Mouse (Mus musculus): ENCODE measurements at regions not wholly inside any gene's neighbourhood (a gene's known extent, or its start where the extent isn't known, plus 50 kb on each side); places are given as distances from the start of the nearest gene placed in this dataset.
A peak's percentile ranks its signal among the peaks of the same experiment; 100 is the strongest.
"Not testable (repeated sequence)": the region's sequence is repeated elsewhere in the genome, so short reads cannot be mapped to it uniquely, and the experiment has no call there.

GRCm38 (mm10) chr12:18207941-18208340 is 306.4 kb upstream of the 5730507C01Rik start:
- H3K9me3 ChIP-seq (replicated peaks); H3K36me3 ChIP-seq (replicated peaks); H3K4me3 ChIP-seq (ENCODE audit: low read depth, low read length); H3K27me3 ChIP-seq (ENCODE audit: insufficient read depth, low read length); ATAC-seq (ENCODE audit: extremely low read depth, insufficient number of reproducible peaks, low FRiP score, poor library complexity, severe bottlenecking); DNase-seq (ENCODE audit: low spot score); H3K4me1 ChIP-seq (ENCODE audit: insufficient read depth, low read depth, low read length): not testable (repeated sequence)

- peak; percentile 60 for ATAC-seq (ENCODE audit: extremely low read depth, insufficient number of reproducible peaks, low FRiP score, poor library complexity, severe bottlenecking)
- H3K4me3 ChIP-seq (ENCODE audit: low read depth, low read length); H3K4me1 ChIP-seq (ENCODE audit: insufficient read depth, low read depth, low read length); H3K36me3 ChIP-seq (replicated peaks); H3K27me3 ChIP-seq (ENCODE audit: insufficient read depth, low read length); DNase-seq (ENCODE audit: low spot score): not testable (repeated sequence)
- peaks cover 14% of the 10 kb centered on the region for H3K9me3 ChIP-seq (replicated peaks)
Observed at GRCm38 (mm10) chr12:18216432-18216926, 297.8 kb upstream of the 5730507C01Rik start.

- DNase-seq (ENCODE audit: low spot score): no peak
- Histone ChIP-seq H3K4me1 (ENCODE audit: insufficient read depth, low read depth, low read length) (no peaks in the 10 kb centered on the region), H3K27me3 (ENCODE audit: insufficient read depth, low read length) (no peaks in the 10 kb centered on the region), H3K36me3 (replicated peaks) (no peaks in the 10 kb centered on the region), H3K9me3 (replicated peaks) (peaks cover 55% of the 10 kb centered on the region), H3K4me3 (ENCODE audit: low read depth, low read length) (no peak overlapping the region)
- no peak for TF ChIP-seq GATA1 (IDR thresholded peaks at IDR 0.05; ENCODE audit: borderline replicate concordance, low read length)
- no peak for TF ChIP-seq TAL1 (conservative IDR thresholded peaks at IDR 0.05; ENCODE audit: low read depth, low read length)
- no peak for TF ChIP-seq POLR2AphosphoS5 (IDR thresholded peaks at IDR 0.05; ENCODE audit: insufficient replicate concordance, low read depth, low read length)
- no peak for TF ChIP-seq CTCF (IDR thresholded peaks at IDR 0.05; ENCODE audit: low read depth, low read length)
- TF ChIP-seq GATA2 (IDR thresholded peaks at IDR 0.05; ENCODE audit: borderline replicate concordance, low read depth, low read length): no peak
- ATAC-seq (ENCODE audit: extremely low read depth, insufficient number of reproducible peaks, low FRiP score, poor library complexity, severe bottlenecking): no peak
Observed at GRCm38 (mm10) chr12:18224516-18224915, 289.8 kb upstream of the 5730507C01Rik start.

- ATAC-seq (ENCODE audit: extremely low read depth, insufficient number of reproducible peaks, low FRiP score, poor library complexity, severe bottlenecking): no peak
- H3K4me3 ChIP-seq (ENCODE audit: low read depth, low read length): no peak overlapping the region
- H3K36me3 ChIP-seq (replicated peaks): no peaks in the 10 kb centered on the region
- no peaks in the 10 kb centered on the region for H3K27me3 ChIP-seq (ENCODE audit: insufficient read depth, low read length)
- DNase-seq (ENCODE audit: low spot score): no peak
- no peaks in the 10 kb centered on the region for H3K4me1 ChIP-seq (ENCODE audit: insufficient read depth, low read depth, low read length)
- no peak for TF ChIP-seq GATA2 (IDR thresholded peaks at IDR 0.05; ENCODE audit: borderline replicate concordance, low read depth, low read length)
- no peak for TF ChIP-seq CTCF (IDR thresholded peaks at IDR 0.05; ENCODE audit: low read depth, low read length)
- no peak for TF ChIP-seq TAL1 (conservative IDR thresholded peaks at IDR 0.05; ENCODE audit: low read depth, low read length)
- TF ChIP-seq POLR2AphosphoS5 (IDR thresholded peaks at IDR 0.05; ENCODE audit: insufficient replicate concordance, low read depth, low read length): no peak
- TF ChIP-seq GATA1 (IDR thresholded peaks at IDR 0.05; ENCODE audit: borderline replicate concordance, low read length): no peak
- H3K9me3 ChIP-seq (replicated peaks): peaks cover 55% of the 10 kb centered on the region
Observed at GRCm38 (mm10) chr12:18226691-18227090, 287.6 kb upstream of the 5730507C01Rik start.

GRCm38 (mm10) chr12:18231896-18232295 is 282.4 kb upstream of the 5730507C01Rik start:
- not testable (repeated sequence) for H3K4me3 ChIP-seq (ENCODE audit: low read depth, low read length); ATAC-seq (ENCODE audit: extremely low read depth, insufficient number of reproducible peaks, low FRiP score, poor library complexity, severe bottlenecking); H3K36me3 ChIP-seq (replicated peaks); DNase-seq (ENCODE audit: low spot score); H3K4me1 ChIP-seq (ENCODE audit: insufficient read depth, low read depth, low read length); H3K27me3 ChIP-seq (ENCODE audit: insufficient read depth, low read length)
- H3K9me3 ChIP-seq (replicated peaks): peaks cover 35% of the 10 kb centered on the region

- ATAC-seq (ENCODE audit: extremely low read depth, insufficient number of reproducible peaks, low FRiP score, poor library complexity, severe bottlenecking); DNase-seq (ENCODE audit: low spot score); H3K4me3 ChIP-seq (ENCODE audit: low read depth, low read length); H3K27me3 ChIP-seq (ENCODE audit: insufficient read depth, low read length); H3K4me1 ChIP-seq (ENCODE audit: insufficient read depth, low read depth, low read length); H3K36me3 ChIP-seq (replicated peaks): not testable (repeated sequence)
- H3K9me3 ChIP-seq (replicated peaks): peaks cover 29% of the 10 kb centered on the region
Observed at GRCm38 (mm10) chr12:18236330-18236729, 278.0 kb upstream of the 5730507C01Rik start.

- Histone ChIP-seq H3K4me1 (ENCODE audit: insufficient read depth, low read depth, low read length) (no peaks in the 10 kb centered on the region), H3K36me3 (replicated peaks) (no peaks in the 10 kb centered on the region), H3K9me3 (replicated peaks) (peaks cover 25% of the 10 kb centered on the region), H3K27me3 (ENCODE audit: insufficient read depth, low read length) (no peaks in the 10 kb centered on the region), H3K4me3 (ENCODE audit: low read depth, low read length) (no peak overlapping the region)
- ATAC-seq (ENCODE audit: extremely low read depth, insufficient number of reproducible peaks, low FRiP score, poor library complexity, severe bottlenecking): no peak
- DNase-seq (ENCODE audit: low spot score): no peak
- TF ChIP-seq GATA2 (IDR thresholded peaks at IDR 0.05; ENCODE audit: borderline replicate concordance, low read depth, low read length) (no peak), CTCF (IDR thresholded peaks at IDR 0.05; ENCODE audit: low read depth, low read length) (no peak), GATA1 (IDR thresholded peaks at IDR 0.05; ENCODE audit: borderline replicate concordance, low read length) (no peak), POLR2AphosphoS5 (IDR thresholded peaks at IDR 0.05; ENCODE audit: insufficient replicate concordance, low read depth, low read length) (no peak), TAL1 (conservative IDR thresholded peaks at IDR 0.05; ENCODE audit: low read depth, low read length) (no peak)
Observed at GRCm38 (mm10) chr12:18237549-18237948, 276.8 kb upstream of the 5730507C01Rik start.
